Comparison of ENCODE assay signal across 21 mouse cellular contexts in the genomic region with DNA sequence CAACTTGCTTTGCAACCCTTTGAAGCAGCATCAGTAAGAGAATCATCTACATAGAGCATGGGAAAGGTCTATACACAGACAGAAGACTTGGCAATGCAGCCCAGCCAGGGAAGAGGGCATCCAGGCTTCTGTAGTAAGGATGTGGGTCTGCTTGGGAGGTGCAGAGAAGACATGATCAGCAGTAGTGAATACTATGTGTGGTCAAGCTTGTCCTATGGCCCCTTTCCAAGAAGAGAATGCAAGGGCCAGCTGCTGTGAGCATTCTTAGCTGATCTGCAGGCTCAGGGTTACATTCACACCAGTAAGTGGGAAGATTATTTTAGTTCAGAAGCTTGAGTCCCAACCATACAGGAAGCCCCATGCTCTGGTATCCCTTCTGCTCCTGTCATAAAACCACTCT.
DNase-seq lines count a peak whose midpoint lies in the region; ATAC-seq and TF ChIP-seq lines count a peak whose summit lies in the region.
"Had no signal": no experiment of that assay in that cellular context is flagged by ENCODE, and none has a peak within 500 bp of the region (broad histone marks: within the 10 kb centered on the region; RNA-seq: fewer than 3 reads in every experiment).

No protein-coding gene starts in this region.

- H3K9ac ChIP-seq in intestine, embryonic 14.5 days (ENCODE audit: low read length): no peak overlapping the region
- H3K9ac ChIP-seq in intestine, embryonic 15.5 days: no peak overlapping the region
- no peak overlapping the region for H3K9ac ChIP-seq in lung, embryonic 14.5 days
- no peak overlapping the region for H3K9ac ChIP-seq in embryonic facial prominence, embryonic 14.5 days (ENCODE audit: low read depth, low read length)
- H3K9ac ChIP-seq in stomach, postnatal 0 days (ENCODE audit: low read length): no peak overlapping the region

- ATAC-seq in intestine, embryonic 14.5 days (replicated peaks; ENCODE audit: low FRiP score, low TSS enrichment, low read depth): no peak
- ATAC-seq in intestine, embryonic 15.5 days: no peak
- peak; percentile 74; the same call in 1 of the 2 replicates for ATAC-seq in lung, embryonic 14.5 days (ENCODE audit: insufficient read depth)
- no peak for ATAC-seq in embryonic facial prominence, embryonic 14.5 days (ENCODE audit: low read depth)
- ATAC-seq in stomach, postnatal 0 days (ENCODE audit: low FRiP score, low TSS enrichment): no peak
- ATAC-seq: forebrain, embryonic 16.5 days; midbrain, embryonic 16.5 days had no signal

- DNase-seq in intestine, embryonic 14.5 days (ENCODE audit: low spot score): no peak
- DNase-seq in lung, embryonic 14.5 days: peak; percentile 49
- DNase-seq in lung, adult 2 months: no peak
- DNase-seq in embryonic facial prominence, embryonic 14.5 days (ENCODE audit: low spot score): no peak
- no peak for DNase-seq in stomach, postnatal 0 days (ENCODE audit: low spot score)
- DNase-seq in ovary, postnatal 14 days (ENCODE audit: low spot score): no peak
- no peak for DNase-seq in frontal cortex, postnatal 36 days (ENCODE audit: low spot score in 2 of 2)
- DNase-seq: B cell, adult 2 months; cerebellum, adult 8-10 months; heart, adult 18-20 months; layer of hippocampus, postnatal 36 days; lung, postnatal 10 days; spleen, adult 18-20 months; thymus, postnatal 14 days had no signal

- H3K4me3 ChIP-seq in intestine, embryonic 14.5 days (ENCODE audit: low read depth, low read length): no peak overlapping the region
- no peak overlapping the region for H3K4me3 ChIP-seq in intestine, embryonic 15.5 days (replicated peaks)
- H3K4me3 ChIP-seq in lung, embryonic 14.5 days (ENCODE audit: low read depth, low read length): no peak overlapping the region
- H3K4me3 ChIP-seq in lung, adult 2 months (replicated peaks; ENCODE audit: extremely low read depth, low read depth, low read length): no peak overlapping the region
- H3K4me3 ChIP-seq in embryonic facial prominence, embryonic 14.5 days (ENCODE audit: low read depth, low read length): no peak overlapping the region
- no peak overlapping the region for H3K4me3 ChIP-seq in stomach, postnatal 0 days (ENCODE audit: low read depth, low read length)
- H3K4me3 ChIP-seq: hindbrain, embryonic 10.5 days; limb, embryonic 10.5 days; megakaryocyte, embryonic 14.5 days had no signal

- H3K9me3 ChIP-seq in intestine, embryonic 14.5 days (ENCODE audit: control insufficient read depth, low read length): no peaks in the 10 kb centered on the region
- no peaks in the 10 kb centered on the region for H3K9me3 ChIP-seq in intestine, embryonic 15.5 days
- no peaks in the 10 kb centered on the region for H3K9me3 ChIP-seq in lung, embryonic 14.5 days (ENCODE audit: low read depth, low read length)
- no peaks in the 10 kb centered on the region for H3K9me3 ChIP-seq in embryonic facial prominence, embryonic 14.5 days (ENCODE audit: control insufficient read depth, low read length)
- no peaks in the 10 kb centered on the region for H3K9me3 ChIP-seq in stomach, postnatal 0 days (ENCODE audit: control insufficient read depth, low read length)
- H3K9me3 ChIP-seq: hindbrain, embryonic 10.5 days; limb, embryonic 10.5 days had no signal

- no peak for TF ChIP-seq EP300 in stomach, postnatal 0 days (optimal IDR thresholded peaks at IDR 0.05)

- TF ChIP-seq CTCF in lung, embryonic 14.5 days (IDR thresholded peaks at IDR 0.05; ENCODE audit: low read depth): no peak
- TF ChIP-seq CTCF in lung, adult 2 months (IDR thresholded peaks at IDR 0.05; ENCODE audit: insufficient read depth, low read length): no peak
- no peak for TF ChIP-seq CTCF in stomach, postnatal 0 days (IDR thresholded peaks at IDR 0.05; ENCODE audit: low read depth)

- no peak overlapping the region for H3K4me2 ChIP-seq in intestine, embryonic 14.5 days (ENCODE audit: low read length)
- H3K4me2 ChIP-seq in intestine, embryonic 15.5 days (replicated peaks): no peak overlapping the region
- no peak overlapping the region for H3K4me2 ChIP-seq in lung, embryonic 14.5 days
- H3K4me2 ChIP-seq in embryonic facial prominence, embryonic 14.5 days (ENCODE audit: low read depth, low read length): no peak overlapping the region
- H3K4me2 ChIP-seq in stomach, postnatal 0 days (replicated peaks; ENCODE audit: low read depth): no peak overlapping the region
- H3K4me2 ChIP-seq: liver, embryonic 11.5 days had no signal

- no peaks in the 10 kb centered on the region for H3K4me1 ChIP-seq in intestine, embryonic 14.5 days (replicated peaks; ENCODE audit: control insufficient read depth, insufficient read depth, low read length)
- H3K4me1 ChIP-seq in intestine, embryonic 15.5 days (replicated peaks): peaks cover 3% of the 10 kb centered on the region; the same call in 1 of the 2 replicates
- H3K4me1 ChIP-seq in lung, embryonic 14.5 days (ENCODE audit: insufficient read depth): no peaks in the 10 kb centered on the region
- no peaks in the 10 kb centered on the region; the same call in 1 of the 2 replicates for H3K4me1 ChIP-seq in lung, adult 2 months (ENCODE audit: control insufficient read depth, insufficient read depth, low read length)
- peaks cover 10% of the 10 kb centered on the region for H3K4me1 ChIP-seq in embryonic facial prominence, embryonic 14.5 days (ENCODE audit: control insufficient read depth, insufficient read depth, low read length)
- 0 out of 2 replicates have a peak, but pooled peaks cover 3% of the 10 kb centered on the region for H3K4me1 ChIP-seq in stomach, postnatal 0 days (replicated peaks; ENCODE audit: control insufficient read depth, insufficient read depth)
- H3K4me1 ChIP-seq: hindbrain, embryonic 10.5 days; limb, embryonic 10.5 days; megakaryocyte, embryonic 14.5 days had no signal

- H3K27ac ChIP-seq in intestine, embryonic 14.5 days (ENCODE audit: low read depth): peak overlapping the region; percentile 64
- no peak overlapping the region for H3K27ac ChIP-seq in intestine, embryonic 15.5 days
- peak overlapping the region; percentile 28; the same call in 1 of the 2 replicates for H3K27ac ChIP-seq in lung, embryonic 14.5 days (ENCODE audit: low read depth)
- peak overlapping the region; percentile 71 for H3K27ac ChIP-seq in embryonic facial prominence, embryonic 14.5 days (replicated peaks; ENCODE audit: low read depth, low read length)
- 0 out of 2 replicates have a peak overlapping the region, but pooled peaks have one; percentile 24 for H3K27ac ChIP-seq in stomach, postnatal 0 days (replicated peaks)
- H3K27ac ChIP-seq: hindbrain, embryonic 10.5 days; limb, embryonic 10.5 days had no signal

- TF ChIP-seq POLR2A in lung, adult 2 months (IDR thresholded peaks at IDR 0.05; ENCODE audit: borderline replicate concordance, extremely low read depth, low read depth, low read length): no peak

- H3K27me3 ChIP-seq in intestine, embryonic 14.5 days (replicated peaks; ENCODE audit: control insufficient read depth, insufficient read depth, low read length): no peaks in the 10 kb centered on the region
- H3K27me3 ChIP-seq in intestine, embryonic 15.5 days (replicated peaks): no peaks in the 10 kb centered on the region
- no peaks in the 10 kb centered on the region for H3K27me3 ChIP-seq in lung, embryonic 14.5 days (ENCODE audit: insufficient read depth, low read length)
- H3K27me3 ChIP-seq in embryonic facial prominence, embryonic 14.5 days (replicated peaks; ENCODE audit: control insufficient read depth, insufficient read depth, low read length): no peaks in the 10 kb centered on the region
- H3K27me3 ChIP-seq in stomach, postnatal 0 days (ENCODE audit: control insufficient read depth, insufficient read depth, low read length): no peaks in the 10 kb centered on the region
- H3K27me3 ChIP-seq: megakaryocyte, embryonic 14.5 days had no signal

- no peaks in the 10 kb centered on the region for H3K36me3 ChIP-seq in intestine, embryonic 14.5 days (ENCODE audit: control insufficient read depth, insufficient read depth, low read length)
- H3K36me3 ChIP-seq in intestine, embryonic 15.5 days: no peaks in the 10 kb centered on the region
- H3K36me3 ChIP-seq in lung, embryonic 14.5 days (ENCODE audit: insufficient read depth): no peaks in the 10 kb centered on the region
- H3K36me3 ChIP-seq in embryonic facial prominence, embryonic 14.5 days (ENCODE audit: control insufficient read depth, insufficient read depth, low read length): no peaks in the 10 kb centered on the region
- H3K36me3 ChIP-seq in stomach, postnatal 0 days (ENCODE audit: control insufficient read depth, insufficient read depth, low read length): no peaks in the 10 kb centered on the region
- H3K36me3 ChIP-seq: hindbrain, embryonic 10.5 days; limb, embryonic 10.5 days had no signal
